Mouse (Mus musculus): ENCODE results near the gene Slc3a2. TPM values are rescaled to one million over a fixed set of nuclear protein-coding genes. Genes with fewer than 3 reads are reported as not detected.

Slc3a2 gene
- total RNA-seq, 4 experiments from 2014 or later, result 29.7 to 37.0 (median 31.1) TPM

DNA sequence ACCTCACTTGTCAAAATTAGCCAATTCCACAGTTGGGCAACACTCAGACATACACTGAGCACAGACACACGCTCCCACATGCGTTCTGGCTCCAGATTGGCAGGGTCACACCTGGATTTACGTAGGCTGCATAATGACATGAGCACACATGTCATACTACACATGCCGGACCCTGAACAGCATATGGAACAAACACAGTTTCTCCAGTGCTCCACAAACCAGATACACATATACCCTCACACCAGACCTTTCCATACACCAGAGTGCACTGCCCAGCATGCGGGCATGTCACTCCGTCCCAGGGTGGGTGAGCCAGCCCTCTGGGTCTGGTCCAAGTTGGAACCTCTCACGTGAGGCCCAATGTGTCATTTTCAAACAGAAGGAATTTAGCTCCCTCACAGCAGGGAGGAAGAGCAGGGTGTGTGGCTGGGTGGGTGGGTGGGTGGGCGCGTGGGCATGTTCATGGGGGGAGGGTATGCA is 59.8 kb downstream of the Slc3a2 start, which contains the start of gene Chrm1:
Gene Chrm1, plus strand, starts transcription at position 430 of the 480 bp plus-strand sequence.
- DNase-seq (ENCODE audit: low spot score in 2 of 2), result no peak

DNA sequence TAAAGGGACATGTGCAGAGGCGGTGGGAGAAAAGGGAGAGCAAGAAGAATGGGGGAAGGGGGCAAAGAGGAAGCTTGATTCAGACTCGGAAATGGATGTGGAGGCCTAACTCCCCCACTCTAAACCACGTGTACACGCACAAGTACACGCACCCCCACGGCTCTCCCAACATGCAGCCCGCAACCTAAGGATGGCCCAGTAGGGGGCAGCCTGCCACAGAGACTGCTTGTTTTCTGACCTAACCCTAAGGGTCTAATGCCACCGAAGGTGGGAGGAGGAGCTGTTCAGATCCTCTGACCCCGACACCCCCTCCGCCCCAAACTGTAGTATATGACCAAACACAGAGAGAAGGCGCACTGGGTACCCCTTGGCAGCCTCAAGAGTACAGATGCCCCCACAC is 60.8 kb downstream of the Slc3a2 start:
- no peak for DNase-seq (ENCODE audit: low spot score in 2 of 2)

DNA sequence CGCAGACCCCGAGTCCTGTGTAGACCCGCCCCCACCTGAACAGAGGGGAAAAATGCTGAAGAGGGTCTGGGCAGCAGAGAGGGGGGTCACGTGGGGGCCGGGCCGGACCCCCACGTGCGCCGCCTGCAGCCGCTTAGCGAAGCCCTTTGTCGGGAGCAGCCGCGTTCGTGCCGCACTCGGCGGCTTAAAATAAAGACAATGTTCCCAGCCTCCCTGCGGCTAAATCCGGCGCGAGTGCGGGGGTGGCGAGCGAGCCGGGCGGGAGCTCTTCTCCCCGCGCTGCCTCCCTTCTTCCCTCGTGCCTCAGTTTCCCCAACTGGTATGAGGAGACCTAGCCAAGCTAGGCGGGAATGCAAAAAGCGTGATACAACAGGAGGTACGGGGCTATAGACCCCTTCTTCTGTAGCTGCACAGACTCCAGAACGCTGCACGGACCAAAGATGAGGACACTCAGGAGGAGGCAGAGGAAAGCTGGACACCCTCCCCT is 61.3 kb downstream of the Slc3a2 start:
- DNase-seq (ENCODE audit: low spot score in 2 of 2), result no peak

Small RNAs within 50 kb of the gene (microRNA-seq; reads per million reads assigned to microRNA genes)
- not detected for gene Mir6992

Other genes starting within 250 kb of the Slc3a2 start
- gene Slc22a8, start 132.1 kb downstream of the Slc3a2 start, total RNA-seq (2022), result not detected
- gene Slc22a6, start 105.3 kb downstream of the Slc3a2 start, total RNA-seq (2022), result not detected
- not detected for gene Chrm1, start 59.6 kb downstream of the Slc3a2 start, total RNA-seq (2022)
- 10 to 100 TPM; 14.0 to 16.7 (median 14.9) TPM for gene Wdr74, start 12.5 kb upstream of the Slc3a2 start, total RNA-seq (2022)
- gene 1700092M07Rik, start 17.3 kb upstream of the Slc3a2 start, total RNA-seq (2022), result not detected
- gene Stx5a, start 18.0 kb upstream of the Slc3a2 start, total RNA-seq (2022), result 10 to 100 TPM; 12.3 to 19.8 (median 14.9) TPM
- 10 to 100 TPM; 24.0 to 34.0 (median 27.7) TPM for gene Nxf1, start 33.7 kb upstream of the Slc3a2 start, total RNA-seq (2022)
- 100 to 1,000 TPM in 3 of 4 experiments, 10 to 100 TPM in 1; 99.3 to 133 (median 107) TPM for gene Tmem223, start 47.6 kb upstream of the Slc3a2 start, total RNA-seq (2022)
- gene Tmem179b, start 51.1 kb upstream of the Slc3a2 start, total RNA-seq (2022), result 10 to 100 TPM in 1 of 4 experiments, 1 to 10 TPM in 3; 6.9 to 10.3 (median 8.8) TPM
- 1 to 10 TPM; 3.6 to 5.0 (median 4.6) TPM for gene Taf6l, start 63.0 kb upstream of the Slc3a2 start, total RNA-seq (2022)
- 10 to 100 TPM; 36.0 to 42.5 (median 37.7) TPM for gene Polr2g, start 75.2 kb upstream of the Slc3a2 start, total RNA-seq (2022)
- gene Zbtb3, start 79.2 kb upstream of the Slc3a2 start, total RNA-seq (2022), result 1 to 10 TPM in 1 of 4 experiments, under 1 TPM in 3; 0.82 to 1.1 (median 0.90) TPM
- 10 to 100 TPM; 11.4 to 12.7 (median 11.9) TPM for gene Ttc9c, start 96.0 kb upstream of the Slc3a2 start, total RNA-seq (2022)
- gene Hnrnpul2, start 96.6 kb upstream of the Slc3a2 start, total RNA-seq (2022), result 10 to 100 TPM; 38.1 to 45.6 (median 44.3) TPM
- 1 to 10 TPM in 1 of 4 experiments, not detected in 3; 2.0 TPM for gene AC129217.1, start 106.4 kb upstream of the Slc3a2 start, total RNA-seq (2022)
- gene Bscl2, start 114.1 kb upstream of the Slc3a2 start, total RNA-seq (2022), result 10 to 100 TPM; 14.7 to 23.9 (median 20.0) TPM
- gene Gng3, start 115.8 kb upstream of the Slc3a2 start, total RNA-seq (2022), result not detected
- gene Lrrn4cl, start 127.4 kb upstream of the Slc3a2 start, total RNA-seq (2022), result 1 to 10 TPM; 5.3 to 8.8 (median 7.0) TPM
- gene Ubxn1, start 148.1 kb upstream of the Slc3a2 start, total RNA-seq (2022), result 100 to 1,000 TPM; 207 to 248 (median 231) TPM
- 10 to 100 TPM; 58.7 to 74.6 (median 65.3) TPM for gene Uqcc3, start 157.6 kb upstream of the Slc3a2 start, total RNA-seq (2022)
- 1 to 10 TPM in 2 of 4 experiments, under 1 TPM in 2; 0.54 to 7.3 (median 1.7) TPM for gene Lbhd1, start 160.4 kb upstream of the Slc3a2 start, total RNA-seq (2022)
- not detected for gene Gm49403, start 160.6 kb upstream of the Slc3a2 start, total RNA-seq (2022)
- gene 1810009A15Rik, start 165.5 kb upstream of the Slc3a2 start, total RNA-seq (2022), result 10 to 100 TPM; 13.8 to 16.3 (median 15.9) TPM
- 1 to 10 TPM in 3 of 4 experiments, not detected in 1; 2.6 to 5.7 (median 2.9) TPM for gene Gm49416, start 165.6 kb upstream of the Slc3a2 start, total RNA-seq (2022)
- gene Ints5, start 169.6 kb upstream of the Slc3a2 start, total RNA-seq (2022), result 10 to 100 TPM; 10.3 to 13.0 (median 11.3) TPM
- gene Ganab, start 174.7 kb upstream of the Slc3a2 start, total RNA-seq (2022), result 10 to 100 TPM; 15.2 to 20.1 (median 18.9) TPM
- 10 to 100 TPM; 36.8 to 39.0 (median 38.1) TPM for gene B3gat3, start 197.0 kb upstream of the Slc3a2 start, total RNA-seq (2022)
- 1 to 10 TPM; 7.2 to 9.4 (median 8.7) TPM for gene Rom1, start 206.0 kb upstream of the Slc3a2 start, total RNA-seq (2022)
- 1 to 10 TPM; 3.5 to 4.7 (median 4.3) TPM for gene Eml3, start 206.2 kb upstream of the Slc3a2 start, total RNA-seq (2022)
- 10 to 100 TPM; 21.0 to 25.7 (median 23.4) TPM for gene Mta2, start 218.5 kb upstream of the Slc3a2 start, total RNA-seq (2022)
- gene Tut1, start 230.5 kb upstream of the Slc3a2 start, total RNA-seq (2022), result 10 to 100 TPM in 1 of 4 experiments, 1 to 10 TPM in 3; 7.8 to 11.8 (median 9.0) TPM
- 100 to 1,000 TPM; 411 to 454 (median 425) TPM for gene Eef1g, start 243.7 kb upstream of the Slc3a2 start, total RNA-seq (2022)